Comparison of ENCODE assay signal across 27 mouse cellular contexts in the genomic region with DNA sequence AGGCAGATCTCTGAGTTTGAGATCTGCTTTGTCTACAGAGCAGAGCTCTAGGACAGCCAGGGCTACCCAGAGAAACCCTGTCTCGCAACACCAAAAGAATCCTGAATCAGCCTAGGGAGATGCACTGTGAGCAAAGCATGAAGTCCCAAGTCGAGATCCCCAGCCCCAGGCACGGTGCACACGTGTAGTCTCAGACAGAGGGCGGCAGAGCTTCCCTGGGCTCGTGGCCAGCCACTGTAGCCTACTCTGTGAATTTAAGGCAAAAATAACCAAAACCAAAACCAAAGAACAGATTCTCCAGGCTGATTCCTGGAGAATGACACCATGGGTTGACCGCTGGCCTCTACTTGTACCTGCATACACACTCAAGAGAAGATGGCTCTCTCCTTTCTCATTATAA.
DNase-seq lines count a peak whose midpoint lies in the region; ATAC-seq and TF ChIP-seq lines count a peak whose summit lies in the region.
"Had no signal": no experiment of that assay in that cellular context is flagged by ENCODE, and none has a peak within 500 bp of the region (broad histone marks: within the 10 kb centered on the region; RNA-seq: fewer than 3 reads in every experiment).

No protein-coding gene starts in this region.

- H3K36me3 ChIP-seq in hindbrain, postnatal 0 days (ENCODE audit: insufficient read depth, low read length) = no peaks in the 10 kb centered on the region
- H3K36me3 ChIP-seq in hindbrain, embryonic 13.5 days = no peaks in the 10 kb centered on the region
- no peaks in the 10 kb centered on the region for H3K36me3 ChIP-seq in lung, embryonic 14.5 days (ENCODE audit: insufficient read depth)
- H3K36me3 ChIP-seq: embryonic facial prominence, embryonic 10.5 days; forebrain, embryonic 10.5 days; G1E; heart, embryonic 13.5 days; hindbrain, embryonic 12.5 days; limb, embryonic 15.5 days; midbrain, embryonic 13.5 days; neural tube, embryonic 12.5 days; stomach, embryonic 15.5 days had no signal

- no peak overlapping the region for H3K4me2 ChIP-seq in hindbrain, postnatal 0 days (ENCODE audit: low read depth, low read length)
- no peak overlapping the region for H3K4me2 ChIP-seq in hindbrain, embryonic 13.5 days
- no peak overlapping the region for H3K4me2 ChIP-seq in lung, embryonic 14.5 days
- H3K4me2 ChIP-seq: heart, embryonic 13.5 days; hindbrain, embryonic 12.5 days; limb, embryonic 15.5 days; midbrain, embryonic 13.5 days; neural tube, embryonic 12.5 days; stomach, embryonic 15.5 days had no signal

- H3K9ac ChIP-seq in hindbrain, postnatal 0 days (replicated peaks; ENCODE audit: low read length) = no peak overlapping the region
- H3K9ac ChIP-seq in hindbrain, embryonic 13.5 days = no peak overlapping the region
- H3K9ac ChIP-seq in lung, embryonic 14.5 days = no peak overlapping the region
- H3K9ac ChIP-seq: heart, embryonic 13.5 days; hindbrain, embryonic 12.5 days; limb, embryonic 15.5 days; midbrain, embryonic 13.5 days; neural tube, embryonic 12.5 days; stomach, embryonic 15.5 days had no signal

- no peak for ATAC-seq in hindbrain, postnatal 0 days
- no peak for ATAC-seq in hindbrain, embryonic 13.5 days (ENCODE audit: low FRiP score)
- ATAC-seq in lung, embryonic 14.5 days (ENCODE audit: insufficient read depth) = no peak
- ATAC-seq: forebrain, embryonic 16.5 days; midbrain, embryonic 13.5 days had no signal

- no peaks in the 10 kb centered on the region for H3K4me1 ChIP-seq in hindbrain, postnatal 0 days (ENCODE audit: insufficient read depth, low read length)
- H3K4me1 ChIP-seq in hindbrain, embryonic 13.5 days (replicated peaks) = no peaks in the 10 kb centered on the region
- H3K4me1 ChIP-seq in lung, embryonic 14.5 days (ENCODE audit: insufficient read depth) = no peaks in the 10 kb centered on the region
- no peaks in the 10 kb centered on the region for H3K4me1 ChIP-seq in lung, adult 2 months (ENCODE audit: control insufficient read depth, insufficient read depth, low read length)
- no peaks in the 10 kb centered on the region for H3K4me1 ChIP-seq in embryonic fibroblast, embryonic 13.5 days (ENCODE audit: control insufficient read depth, insufficient read depth, low read length)
- H3K4me1 ChIP-seq: hindbrain, embryonic 12.5 days; limb, embryonic 15.5 days; midbrain, embryonic 13.5 days; neural tube, embryonic 12.5 days; stomach, embryonic 15.5 days had no signal

- WGBS in hindbrain, postnatal 0 days = 70% methylated on average over 7 of the region's 7 CpGs
- 87% methylated on average over 7 of the region's 7 CpGs for WGBS in hindbrain, embryonic 13.5 days
- 75% methylated on average over 7 of the region's 7 CpGs for WGBS in lung, embryonic 14.5 days
- 73% methylated on average over 7 of the region's 7 CpGs for WGBS in lung, adult 2 months

- TF ChIP-seq POLR2A in lung, adult 2 months (IDR thresholded peaks at IDR 0.05; ENCODE audit: borderline replicate concordance, extremely low read depth, low read depth, low read length) = no peak
- no peak for TF ChIP-seq POLR2A in embryonic fibroblast, embryonic 13.5 days (IDR thresholded peaks at IDR 0.05; ENCODE audit: low read depth, low read length)

- no peak overlapping the region for H3K27ac ChIP-seq in hindbrain, postnatal 0 days
- no peak overlapping the region for H3K27ac ChIP-seq in hindbrain, embryonic 13.5 days
- no peak overlapping the region for H3K27ac ChIP-seq in lung, embryonic 14.5 days (ENCODE audit: low read depth)
- no peak overlapping the region for H3K27ac ChIP-seq in embryonic fibroblast, embryonic 13.5 days (ENCODE audit: insufficient read depth, low read length)
- H3K27ac ChIP-seq: embryonic facial prominence, embryonic 10.5 days; forebrain, embryonic 10.5 days; heart, adult 2 months; heart, embryonic 13.5 days; hindbrain, embryonic 12.5 days; limb, embryonic 15.5 days; midbrain, embryonic 13.5 days; neural tube, embryonic 12.5 days; stomach, embryonic 15.5 days had no signal

- no peaks in the 10 kb centered on the region for H3K9me3 ChIP-seq in hindbrain, postnatal 0 days (ENCODE audit: low read length)
- H3K9me3 ChIP-seq in hindbrain, embryonic 13.5 days = no peaks in the 10 kb centered on the region
- no peaks in the 10 kb centered on the region for H3K9me3 ChIP-seq in lung, embryonic 14.5 days (ENCODE audit: low read depth, low read length)
- H3K9me3 ChIP-seq: embryonic facial prominence, embryonic 10.5 days; forebrain, embryonic 10.5 days; G1E; heart, embryonic 13.5 days; hindbrain, embryonic 12.5 days; limb, embryonic 15.5 days; midbrain, embryonic 13.5 days; neural tube, embryonic 12.5 days; stomach, embryonic 15.5 days had no signal

- no peak for DNase-seq in hindbrain, postnatal 0 days (ENCODE audit: low spot score)
- no peak for DNase-seq in lung, embryonic 14.5 days
- DNase-seq in lung, adult 2 months = no peak
- DNase-seq in NIH3T3 (ENCODE audit: low read depth) = peak; percentile 68
- DNase-seq in natural killer cell, adult 2 months (ENCODE audit: low spot score in 2 of 2) = no peak
- DNase-seq: adrenal gland, postnatal 10 days; B cell, adult 2 months; cerebellum, adult 8-10 months; cerebellum, postnatal 36 days; gastrocnemius, postnatal 36 days; heart, adult 2 months; heart, postnatal 14 days; kidney, postnatal 36 days; left cerebral cortex, postnatal 4 days had no signal

- H3K27me3 ChIP-seq in hindbrain, postnatal 0 days (ENCODE audit: insufficient read depth, low read length) = no peaks in the 10 kb centered on the region
- no peaks in the 10 kb centered on the region for H3K27me3 ChIP-seq in hindbrain, embryonic 13.5 days
- no peaks in the 10 kb centered on the region for H3K27me3 ChIP-seq in lung, embryonic 14.5 days (ENCODE audit: insufficient read depth, low read length)
- H3K27me3 ChIP-seq: CH12.LX; heart, embryonic 13.5 days; hindbrain, embryonic 12.5 days; limb, embryonic 15.5 days; midbrain, embryonic 13.5 days; neural tube, embryonic 12.5 days; stomach, embryonic 15.5 days had no signal

- peak; percentile 16; the same call in 1 of the 2 replicates for TF ChIP-seq CTCF in hindbrain, postnatal 0 days (IDR thresholded peaks at IDR 0.05; ENCODE audit: low read depth)
- peak; percentile 20; the same call in 1 of the 2 replicates for TF ChIP-seq CTCF in lung, embryonic 14.5 days (IDR thresholded peaks at IDR 0.05; ENCODE audit: low read depth)
- TF ChIP-seq CTCF in lung, adult 2 months (IDR thresholded peaks at IDR 0.05; ENCODE audit: insufficient read depth, low read length) = no peak
- TF ChIP-seq CTCF in embryonic fibroblast, embryonic 13.5 days (IDR thresholded peaks at IDR 0.05; ENCODE audit: borderline replicate concordance, insufficient read depth, low read length) = peak; percentile 13; the same call in 1 of the 2 replicates

- no peak overlapping the region for H3K4me3 ChIP-seq in hindbrain, postnatal 0 days (ENCODE audit: low read length)
- no peak overlapping the region for H3K4me3 ChIP-seq in hindbrain, embryonic 13.5 days
- no peak overlapping the region for H3K4me3 ChIP-seq in lung, embryonic 14.5 days (ENCODE audit: low read depth, low read length)
- no peak overlapping the region for H3K4me3 ChIP-seq in lung, adult 2 months (replicated peaks; ENCODE audit: extremely low read depth, low read depth, low read length)
- H3K4me3 ChIP-seq in embryonic fibroblast, embryonic 13.5 days (ENCODE audit: insufficient read depth, low read length) = no peak overlapping the region
- H3K4me3 ChIP-seq: embryonic facial prominence, embryonic 10.5 days; forebrain, embryonic 10.5 days; heart, adult 2 months; heart, embryonic 13.5 days; hindbrain, embryonic 12.5 days; limb, embryonic 15.5 days; midbrain, embryonic 13.5 days; neural tube, embryonic 12.5 days; stomach, embryonic 15.5 days had no signal
